Mouse (Mus musculus): ENCODE results near the gene Camta2. TPM values are rescaled to one million over a fixed set of nuclear protein-coding genes. Genes with fewer than 3 reads are reported as not detected.

Gene Camta2
- polyA plus RNA-seq, 1 experiment from 2014 or later = 9.1 TPM

- Histone ChIP-seq H3K36me3 (replicated peaks) (peaks cover 68% of the 10 kb centered on the region), H3K4me1 (peaks cover 69% of the 10 kb centered on the region), H3K4me3 (peak overlapping the region; percentile 84), H3K9me3 (no peaks in the 10 kb centered on the region), H3K27me3 (ENCODE audit: poor library complexity, severe bottlenecking) (no peaks in the 10 kb centered on the region), H3K27ac (no peak overlapping the region)
- no peak for DNase-seq (ENCODE audit: extremely low spot score, low spot score)
- 86% methylated on average over 8 of the region's 8 CpGs for WGBS
Observed at GRCm38 (mm10) chr11:70649185-70649734, 38.6 kb downstream of the Camta2 start.

- Histone ChIP-seq H3K27me3 (ENCODE audit: poor library complexity, severe bottlenecking) (no peaks in the 10 kb centered on the region), H3K9me3 (no peaks in the 10 kb centered on the region), H3K4me3 (peak overlapping the region; percentile 84), H3K36me3 (replicated peaks) (peaks cover 75% of the 10 kb centered on the region), H3K27ac (no peak overlapping the region), H3K4me1 (peaks cover 69% of the 10 kb centered on the region)
- DNase-seq (ENCODE audit: extremely low spot score, low spot score) = no peak
- 84% methylated on average over 4 of the region's 4 CpGs for WGBS
Observed at GRCm38 (mm10) chr11:70648512-70648911, 39.4 kb downstream of the Camta2 start.

DNA sequence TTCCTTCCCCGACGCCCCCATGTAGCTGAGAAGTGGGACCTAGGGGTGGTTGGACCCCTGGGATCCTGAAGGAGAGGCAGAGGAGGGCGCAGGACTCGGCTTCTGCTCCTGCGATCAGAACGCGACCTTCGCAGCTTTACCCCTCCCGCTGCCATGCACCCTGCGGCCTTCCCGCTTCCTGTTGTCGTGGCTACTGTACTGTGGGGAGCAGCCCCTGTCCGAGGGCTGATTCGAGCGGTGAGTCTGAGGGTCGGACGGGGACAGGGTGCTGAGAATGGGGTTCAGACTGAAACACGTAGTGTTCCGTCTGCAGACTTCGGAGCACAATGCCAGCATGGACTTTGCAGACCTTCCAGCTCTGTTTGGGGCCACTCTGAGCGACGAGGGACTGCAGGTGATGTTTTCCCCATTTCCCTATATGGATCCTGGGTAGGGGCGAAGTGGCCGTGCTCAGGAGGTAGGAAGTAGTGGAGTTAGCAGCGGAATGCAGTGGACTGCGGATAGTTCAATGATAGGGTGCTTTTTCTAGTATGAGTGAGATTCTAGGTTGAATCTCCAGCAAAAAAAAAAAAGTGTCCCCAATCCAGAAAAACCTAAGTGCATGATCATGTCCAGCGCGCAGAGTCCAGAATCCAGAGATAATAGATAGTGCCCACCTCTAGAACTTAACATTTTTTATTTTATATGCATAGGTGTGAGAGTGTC lies 40.0 kb downstream of the Camta2 start:
- Histone ChIP-seq H3K9me3 (no peaks in the 10 kb centered on the region), H3K4me1 (peaks cover 65% of the 10 kb centered on the region), H3K27me3 (ENCODE audit: poor library complexity, severe bottlenecking) (no peaks in the 10 kb centered on the region), H3K27ac (peak overlapping the region; percentile 95), H3K4me3 (peak overlapping the region; percentile 84), H3K36me3 (replicated peaks) (peaks cover 78% of the 10 kb centered on the region)
- WGBS = 5% methylated on average over 28 of the region's 28 CpGs
- DNase-seq (ENCODE audit: extremely low spot score, low spot score) = no peak

GRCm38 (mm10) chr11:70646691-70647650 lies 40.9 kb downstream of the Camta2 start, which contains the start of the genes Rnf167 and Slc25a11:
Rnf167 (plus strand) TSS chr11:70647235.
Slc25a11 (minus strand) TSS chr11:70647479.
- Histone ChIP-seq H3K36me3 (replicated peaks) (peaks cover 72% of the 10 kb centered on the region), H3K27me3 (ENCODE audit: poor library complexity, severe bottlenecking) (no peaks in the 10 kb centered on the region), H3K4me1 (peaks cover 56% of the 10 kb centered on the region), H3K9me3 (no peaks in the 10 kb centered on the region), H3K27ac (peak within 1 kb of the TSS; percentile 95), H3K4me3 (peak within 1 kb of the TSS; percentile 84)
- WGBS = under 1% methylated on average over 63 of the region's 63 CpGs
- DNase-seq (ENCODE audit: extremely low spot score, low spot score) = peak; percentile 97

DNA sequence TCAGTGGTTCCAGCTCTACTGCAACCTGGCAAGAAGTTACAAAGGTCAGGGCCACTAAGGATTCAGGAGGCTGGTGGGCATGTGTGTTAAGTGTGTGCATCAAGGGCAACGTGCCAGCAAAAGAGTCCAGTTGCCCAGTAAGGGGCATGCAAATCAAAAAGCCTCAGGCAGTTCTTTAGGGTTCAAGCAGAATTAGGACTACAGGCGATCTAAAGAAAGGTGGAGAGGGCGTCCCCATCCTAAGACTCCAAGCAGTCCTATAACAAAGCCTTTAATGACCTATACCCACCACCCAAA lies 41.7 kb downstream of the Camta2 start:
- no peaks in the 10 kb centered on the region for H3K9me3 ChIP-seq
- WGBS = 18% methylated on average over 3 of the region's 3 CpGs
- no peak for DNase-seq (ENCODE audit: extremely low spot score, low spot score)
- peak overlapping the region; percentile 95 for H3K27ac ChIP-seq
- peaks cover 48% of the 10 kb centered on the region for H3K4me1 ChIP-seq
- peaks cover 64% of the 10 kb centered on the region for H3K36me3 ChIP-seq (replicated peaks)
- H3K27me3 ChIP-seq (ENCODE audit: poor library complexity, severe bottlenecking) = no peaks in the 10 kb centered on the region
- H3K4me3 ChIP-seq = peak overlapping the region; percentile 84

DNA sequence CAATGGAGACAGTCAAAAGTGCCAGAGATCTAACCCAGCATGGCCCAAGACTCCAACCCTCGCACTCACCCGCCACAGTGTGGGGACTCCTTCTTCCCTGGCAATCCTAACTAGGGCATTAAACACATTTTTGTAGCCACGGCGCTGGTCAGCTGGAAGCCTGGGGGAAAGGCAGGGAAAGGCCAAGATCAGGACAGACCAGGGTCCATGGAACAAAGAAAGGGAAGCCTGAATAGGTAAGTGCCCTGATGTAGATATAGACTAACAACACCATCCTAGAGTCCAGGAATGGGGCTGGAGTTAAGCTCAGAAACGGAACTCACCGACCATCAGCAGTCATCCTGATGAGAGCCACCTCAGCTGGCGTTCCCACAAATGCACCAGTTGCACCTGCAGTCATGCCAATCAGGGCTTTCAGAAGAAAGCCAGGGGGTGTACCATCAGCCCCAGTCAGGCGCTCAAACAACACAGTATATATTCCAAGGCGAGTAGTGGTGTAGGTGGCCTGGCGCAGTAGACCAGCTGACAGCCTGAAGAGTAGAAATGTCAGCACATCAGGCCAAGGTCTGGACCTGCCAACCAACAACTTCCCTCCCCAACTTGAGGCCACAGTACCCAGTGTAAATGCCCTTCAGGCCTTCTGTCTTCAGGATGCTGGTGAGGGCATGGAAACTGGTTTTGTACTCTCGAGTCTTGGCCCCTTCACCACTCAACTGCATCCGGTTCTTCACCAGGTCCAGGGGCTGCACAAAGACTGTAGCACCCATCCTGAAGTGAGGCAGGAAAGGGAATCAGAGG lies 42.2 kb downstream of the Camta2 start:
- Histone ChIP-seq H3K27ac (peak overlapping the region; percentile 95), H3K4me3 (peak overlapping the region; percentile 84), H3K9me3 (no peaks in the 10 kb centered on the region), H3K36me3 (replicated peaks) (peaks cover 59% of the 10 kb centered on the region), H3K27me3 (ENCODE audit: poor library complexity, severe bottlenecking) (no peaks in the 10 kb centered on the region), H3K4me1 (peaks cover 43% of the 10 kb centered on the region)
- no peak for DNase-seq (ENCODE audit: extremely low spot score, low spot score)
- WGBS = 91% methylated on average over 12 of the region's 12 CpGs

- Histone ChIP-seq H3K27ac (no peak overlapping the region), H3K4me1 (peaks cover 39% of the 10 kb centered on the region), H3K36me3 (replicated peaks) (peaks cover 48% of the 10 kb centered on the region), H3K4me3 (0 out of 2 replicates have a peak overlapping the region, but pooled peaks have one; percentile 84), H3K27me3 (ENCODE audit: poor library complexity, severe bottlenecking) (no peaks in the 10 kb centered on the region), H3K9me3 (no peaks in the 10 kb centered on the region)
- 94% methylated on average over 8 of the region's 8 CpGs for WGBS
- DNase-seq (ENCODE audit: extremely low spot score, low spot score) = no peak
Observed at GRCm38 (mm10) chr11:70644564-70645103, 43.3 kb downstream of the Camta2 start.

DNA sequence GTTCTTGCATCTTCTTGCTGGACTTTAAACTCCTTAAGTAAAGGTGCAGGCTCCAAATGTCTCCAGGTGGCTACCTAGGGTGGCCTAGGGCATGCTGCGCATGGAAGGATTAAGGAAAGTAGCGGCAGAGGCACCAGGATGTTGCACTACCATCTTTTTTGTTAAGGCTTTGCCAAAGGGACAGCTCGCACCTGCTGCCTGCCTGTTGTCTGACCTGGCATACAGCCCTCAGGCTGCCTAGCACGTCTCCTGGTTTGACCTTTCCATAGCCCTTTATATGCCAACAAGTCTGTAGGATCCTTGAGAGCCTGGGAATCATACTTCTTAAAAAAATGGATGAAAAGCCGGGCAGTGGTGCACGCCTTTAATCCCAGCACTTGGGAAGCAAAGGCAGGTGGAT lies 44.9 kb downstream of the Camta2 start:
- WGBS = 95% methylated on average over 6 of the region's 6 CpGs
- Histone ChIP-seq H3K36me3 (replicated peaks) (peaks cover 34% of the 10 kb centered on the region), H3K27ac (no peak overlapping the region), H3K4me3 (no peak overlapping the region), H3K27me3 (ENCODE audit: poor library complexity, severe bottlenecking) (no peaks in the 10 kb centered on the region), H3K9me3 (no peaks in the 10 kb centered on the region), H3K4me1 (peaks cover 23% of the 10 kb centered on the region)
- no peak for DNase-seq (ENCODE audit: extremely low spot score, low spot score)

DNA sequence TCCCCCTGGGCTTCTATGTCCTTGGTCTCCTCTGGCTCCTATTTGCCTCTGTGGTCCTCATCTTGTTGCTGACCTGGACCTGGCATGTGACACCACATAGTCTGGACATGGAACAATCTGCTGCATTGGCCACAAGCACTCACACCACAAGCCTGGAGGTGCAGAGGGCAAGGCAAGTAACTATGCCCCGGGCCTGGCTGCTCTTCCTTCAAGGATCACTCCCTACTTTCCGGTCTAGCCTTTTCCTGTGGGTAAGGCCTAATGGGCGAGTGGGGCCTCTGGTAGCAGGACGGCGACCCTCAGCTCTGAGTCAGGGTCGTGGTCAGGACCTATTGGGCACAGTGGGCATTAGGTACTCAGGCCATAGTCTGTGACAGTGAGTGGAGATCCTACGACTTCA lies 46.7 kb downstream of the Camta2 start:
- Histone ChIP-seq H3K36me3 (replicated peaks) (peaks cover 34% of the 10 kb centered on the region), H3K4me1 (peaks cover 12% of the 10 kb centered on the region), H3K27ac (no peak overlapping the region), H3K9me3 (no peaks in the 10 kb centered on the region), H3K27me3 (ENCODE audit: poor library complexity, severe bottlenecking) (no peaks in the 10 kb centered on the region), H3K4me3 (no peak overlapping the region)
- DNase-seq (ENCODE audit: extremely low spot score, low spot score) = no peak
- WGBS = 86% methylated on average over 7 of the region's 7 CpGs

DNA sequence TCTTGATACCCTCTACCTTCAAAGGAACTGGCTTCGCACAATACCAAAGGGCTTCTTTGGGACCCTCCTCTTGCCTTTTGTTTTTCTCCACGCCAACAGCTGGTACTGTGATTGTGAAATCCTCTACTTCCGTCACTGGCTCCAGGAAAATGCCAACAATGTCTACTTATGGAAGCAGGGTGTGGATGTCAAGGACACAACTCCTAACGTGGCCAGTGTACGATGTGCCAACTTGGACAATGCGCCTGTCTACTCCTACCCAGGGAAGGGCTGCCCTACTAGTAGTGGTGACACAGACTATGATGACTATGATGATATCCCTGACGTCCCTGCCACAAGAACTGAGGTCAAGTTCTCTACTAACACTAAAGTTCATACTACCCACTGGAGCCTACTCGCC lies 47.9 kb downstream of the Camta2 start:
- Histone ChIP-seq H3K27ac (no peak overlapping the region), H3K36me3 (replicated peaks) (peaks cover 24% of the 10 kb centered on the region), H3K4me3 (no peak overlapping the region), H3K4me1 (no peaks in the 10 kb centered on the region), H3K27me3 (ENCODE audit: poor library complexity, severe bottlenecking) (no peaks in the 10 kb centered on the region), H3K9me3 (no peaks in the 10 kb centered on the region)
- 85% methylated on average over 8 of the region's 8 CpGs for WGBS
- DNase-seq (ENCODE audit: extremely low spot score, low spot score) = no peak

GRCm38 (mm10) chr11:70638714-70639278 lies 49.1 kb downstream of the Camta2 start, which contains the start of gene Gp1ba:
Gp1ba (plus strand) TSS chr11:70639122.
- peaks cover 12% of the 10 kb centered on the region for H3K36me3 ChIP-seq (replicated peaks)
- WGBS = 65% methylated on average over 5 of the region's 5 CpGs
- no peak within 1 kb of the TSS for H3K27ac ChIP-seq
- H3K27me3 ChIP-seq (ENCODE audit: poor library complexity, severe bottlenecking) = no peaks in the 10 kb centered on the region
- no peaks in the 10 kb centered on the region for H3K4me1 ChIP-seq
- no peak for DNase-seq (ENCODE audit: extremely low spot score, low spot score)
- H3K4me3 ChIP-seq = no peak within 1 kb of the TSS
- no peaks in the 10 kb centered on the region for H3K9me3 ChIP-seq

DNA sequence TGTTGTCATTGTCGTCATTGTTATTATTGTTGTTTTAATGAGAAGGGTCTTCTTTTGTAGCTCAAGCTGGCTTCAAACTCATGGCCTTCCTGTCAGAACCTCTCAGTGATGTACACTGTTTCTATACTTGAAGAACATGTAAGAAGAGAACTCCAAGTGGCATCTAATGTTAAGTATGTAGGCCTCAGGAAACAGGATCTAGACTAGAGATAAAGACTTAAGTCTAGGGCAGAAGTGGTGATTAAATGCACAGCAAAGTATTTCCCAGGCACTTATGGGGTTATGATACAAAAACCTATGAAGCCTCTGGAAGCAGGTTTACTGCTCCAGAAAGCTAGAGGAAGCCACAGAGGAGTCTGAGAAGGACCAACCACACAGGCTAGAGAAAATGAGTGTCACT lies 49.6 kb downstream of the Camta2 start:
- H3K9me3 ChIP-seq = no peaks in the 10 kb centered on the region
- DNase-seq (ENCODE audit: extremely low spot score, low spot score) = no peak
- no peaks in the 10 kb centered on the region for H3K4me1 ChIP-seq
- H3K27me3 ChIP-seq (ENCODE audit: poor library complexity, severe bottlenecking) = no peaks in the 10 kb centered on the region
- H3K27ac ChIP-seq = no peak overlapping the region
- WGBS = 83% methylated on average over 1 of the region's 1 CpGs
- H3K4me3 ChIP-seq = no peak overlapping the region
- H3K36me3 ChIP-seq (replicated peaks) = peaks cover 7% of the 10 kb centered on the region

Measured in forebrain, embryonic 10.5 days (tissue).